Mouse (Mus musculus) thymus, postnatal 25 days (tissue): Measurements from ENCODE around the gene Elf2.

ENCODE experiments used
- DNase-seq: peaks from one replicate; pipeline ENCODE4 v3.0.0; 2022

Elf2 gene

DNA sequence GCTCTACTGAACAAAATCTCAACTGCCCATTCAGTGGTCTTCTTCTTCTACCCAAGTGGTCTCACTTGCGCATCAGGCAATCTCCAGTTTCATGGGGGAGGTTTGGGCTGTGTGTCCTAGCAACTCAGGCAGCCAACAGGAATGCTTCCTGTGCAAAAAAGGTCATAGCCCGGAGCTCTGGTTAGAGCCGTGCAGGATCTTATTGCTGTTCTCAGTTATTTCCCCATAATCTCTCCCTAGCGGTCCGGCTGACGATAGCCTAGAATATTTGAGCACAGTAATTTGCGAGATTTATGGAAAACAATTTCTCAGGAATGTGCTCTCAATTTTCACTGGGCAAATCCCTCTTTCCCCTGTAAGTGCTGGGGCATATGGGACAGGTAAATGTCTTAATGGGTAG lies 133.9 kb downstream of the Elf2 start:
- DNase-seq, result no peak

DNA sequence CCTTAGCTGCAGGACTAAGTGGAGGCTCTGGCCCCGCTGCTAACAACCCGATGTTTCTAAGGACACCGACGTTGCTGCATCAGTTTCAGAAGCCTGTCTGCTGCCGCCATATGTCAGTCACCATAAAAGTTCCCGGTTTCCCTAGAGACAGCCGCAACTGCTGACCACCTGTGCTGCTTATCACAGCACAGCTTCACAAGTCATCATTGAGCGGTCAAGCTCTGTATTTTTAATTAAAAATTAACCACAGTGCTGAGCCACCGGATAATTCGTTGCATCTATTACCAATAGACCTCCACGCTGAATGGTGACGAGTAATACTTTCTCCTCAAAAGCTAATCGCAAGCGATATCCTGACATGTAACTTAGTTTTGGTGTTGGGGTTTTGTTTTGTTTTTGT lies 135.6 kb downstream of the Elf2 start:
- DNase-seq, result no peak

DNA sequence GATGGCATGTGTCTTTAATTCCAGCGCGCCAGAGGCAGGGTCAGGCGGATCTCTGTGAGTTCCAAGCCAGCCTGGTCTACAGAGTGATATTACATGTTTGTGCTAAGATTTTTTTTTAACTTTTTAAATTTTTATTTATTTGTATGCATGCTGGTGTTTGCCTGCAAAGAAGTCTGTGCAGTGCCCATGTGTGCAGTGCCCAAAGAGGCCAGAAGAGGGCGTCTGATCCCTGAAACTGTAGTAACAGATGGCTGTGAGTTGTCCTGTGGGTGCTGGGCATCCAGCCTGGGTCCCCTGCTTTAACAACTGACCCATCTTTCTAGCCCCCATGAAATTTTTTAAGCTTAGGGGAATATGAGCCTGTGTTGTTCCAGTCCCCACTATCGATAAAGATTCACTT lies 136.0 kb downstream of the Elf2 start:
- DNase-seq, result no peak

- no peak for DNase-seq
These were observed 136.6 kb downstream of the Elf2 start for GRCm38 (mm10) chr3:51203906-51204305.
